Mouse (Mus musculus): ENCODE measurements around the gene Ltv1.

DNA sequence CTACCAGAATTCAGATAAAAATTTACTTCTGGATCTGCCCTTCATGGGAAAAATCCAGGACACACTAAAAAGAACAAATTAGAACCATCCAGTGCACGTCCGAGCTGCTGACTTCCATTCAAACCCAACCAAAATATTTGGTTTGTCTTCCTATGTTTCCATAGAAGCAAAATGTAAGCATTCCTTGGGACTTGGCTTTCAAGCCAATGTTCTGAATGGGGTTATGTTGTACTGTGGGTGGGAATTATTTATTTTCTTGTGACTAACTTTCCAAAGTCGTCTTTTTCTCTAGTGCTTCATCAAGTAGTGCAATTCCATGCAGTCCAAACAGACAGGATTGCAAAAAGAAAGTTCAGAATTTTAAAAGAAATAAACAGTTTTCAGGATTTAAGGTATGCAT, 41.5 kb upstream of the Ltv1 start:
- TF ChIP-seq CTCF (IDR thresholded peaks at IDR 0.05; ENCODE audit: borderline replicate concordance, insufficient read depth, low read depth, low read length) (no peak), POLR2A (IDR thresholded peaks at IDR 0.05; ENCODE audit: borderline replicate concordance, insufficient read depth, low read length) (no peak)

Data from cerebellum, adult 2 months (tissue).